Mouse (Mus musculus) liver, postnatal 0 days (tissue): ENCODE results near the gene Npl. TPM values are rescaled to one million over a fixed set of nuclear protein-coding genes. Genes with fewer than 3 reads are reported as not detected.
"Not testable (repeated sequence)": the region's sequence is repeated elsewhere in the genome, so short reads cannot be mapped to it uniquely, and the experiment has no call there.

Experiments used
- ATAC-seq: fragments of 200-750 bp; cut with Nextera tagmentation; 2 replicates; pipeline ENCODE4 v1.8.0; 2017; ENCODE audit warnings: mild to moderate bottlenecking, moderate library complexity
- DNase-seq: peaks from one replicate; pipeline ENCODE4 v3.0.0-alpha.2; 2016
- H3K27ac ChIP-seq: fragments of 300-500 bp; sonication (generic); 2 replicates; pipeline ENCODE4 v1.5.1; 2014; ENCODE audit warnings: antibody characterized with exemption, moderate library complexity, mild to moderate bottlenecking, low read depth
- H3K27me3 ChIP-seq: fragments of 300-500 bp; sonication (generic); 2 replicates; pipeline ENCODE4 v1.6.1; 2014; ENCODE audit warnings: low read length, control low read depth, mixed read lengths; ENCODE audit not compliant: insufficient read depth
- H3K36me3 ChIP-seq: fragments of 300-500 bp; sonication (generic); replicated peaks from 2 replicates; pipeline ENCODE4 v1.6.1; 2014; ENCODE audit warnings: mild to moderate bottlenecking, control low read depth, low read length, moderate library complexity, mixed read lengths; ENCODE audit not compliant: insufficient read depth
- H3K4me1 ChIP-seq: fragments of 300-500 bp; sonication (generic); 2 replicates; pipeline ENCODE4 v1.6.1; 2014; ENCODE audit warnings: antibody characterized with exemption, mild to moderate bottlenecking, control low read depth; ENCODE audit not compliant: insufficient read depth
- H3K4me2 ChIP-seq: fragments of 300-500 bp; sonication (generic); 2 replicates; pipeline ENCODE4 v1.6.1; 2014; ENCODE audit warnings: low read depth, mild to moderate bottlenecking, low read length, moderate library complexity, mixed read lengths
- H3K4me3 ChIP-seq: fragments of 300-500 bp; sonication (generic); 2 replicates; pipeline ENCODE4 v1.5.1; 2014; ENCODE audit warnings: low read depth, low read length
- H3K9ac ChIP-seq: fragments of 300-500 bp; sonication (generic); replicated peaks from 2 replicates; pipeline ENCODE4 v1.6.1; 2014; ENCODE audit warnings: mild to moderate bottlenecking, moderate library complexity
- H3K9me3 ChIP-seq: fragments of 300-500 bp; sonication (generic); 2 replicates; pipeline ENCODE4 v1.6.1; 2016; ENCODE audit warnings: mild to moderate bottlenecking, control low read depth, low read length, mixed read lengths
- CTCF ChIP-seq: sonication (generic); IDR thresholded peaks from 2 replicates; pipeline ENCODE4 v1.5.1; 2016; ENCODE audit warnings: antibody characterized with exemption, low read depth
- EP300 ChIP-seq: IDR thresholded peaks from 2 replicates; pipeline ENCODE4 v1.6.1; 2016; ENCODE audit warnings: antibody characterized with exemption, low read depth, mild to moderate bottlenecking
- WGBS: fragments of 180-500 bp; shearing (Covaris S2); extraction: QIAGEN DNeasy Blood & Tissue Kit; methylation state at CpG from one replicate; pipeline ENCODE4 v1.1.7; 2014; ENCODE audit not compliant: insufficient replicate concordance; 5-methylcytosine and 5-hydroxymethylcytosine counted together
- polyA plus RNA-seq: library from polyadenylated mRNA; unstranded; fragments of >200 nt; fragmentation: Nextera tagmentation; extraction: Ambion mirVana; gene quantifications from 2 replicates; pipeline ENCODE4 v1.2.1, GENCODE M21; 2015

Gene Npl
- polyA plus RNA-seq, 1 experiment from 2014 or later: 6.8 TPM

- Histone ChIP-seq H3K27ac (peak overlapping the region; percentile 40; the same call in 1 of the 2 replicates), H3K4me2 (no peak overlapping the region), H3K27me3 (no peaks in the 10 kb centered on the region), H3K9me3 (no peaks in the 10 kb centered on the region), H3K4me3 (no peak overlapping the region), H3K4me1 (peaks cover 15% of the 10 kb centered on the region), H3K9ac (no peak overlapping the region), H3K36me3 (no peaks in the 10 kb centered on the region)
- 53% methylated on average over 2 of the region's 2 CpGs for WGBS
- TF ChIP-seq EP300: no peak
- no peak for TF ChIP-seq CTCF
- DNase-seq: no peak
- ATAC-seq: no peak
Measured at GRCm38 (mm10) chr1:153489540-153489939, 60.3 kb downstream of the Npl start.

- no peak overlapping the region for H3K4me3 ChIP-seq
- H3K27me3 ChIP-seq: no peaks in the 10 kb centered on the region
- TF ChIP-seq CTCF (peak; percentile 62), EP300 (0 out of 2 replicates have a peak, but pooled peaks have one; percentile 7)
- DNase-seq: peak; percentile 52
- H3K9me3 ChIP-seq: no peaks in the 10 kb centered on the region
- ATAC-seq: no peak; the same call in 1 of the 2 replicates
- peaks cover 19% of the 10 kb centered on the region for H3K4me1 ChIP-seq
- peak overlapping the region; percentile 53 for H3K27ac ChIP-seq
- no peak overlapping the region for H3K4me2 ChIP-seq
- H3K9ac ChIP-seq: no peak overlapping the region
- 29% methylated on average over 7 of the region's 7 CpGs for WGBS
- H3K36me3 ChIP-seq: no peaks in the 10 kb centered on the region; the same call in 1 of the 2 replicates
Measured at GRCm38 (mm10) chr1:153489132-153489531, 60.7 kb downstream of the Npl start.

- H3K4me2 ChIP-seq: peak within 1 kb of the TSS; percentile 87
- H3K4me1 ChIP-seq: peaks cover 19% of the 10 kb centered on the region
- peak within 1 kb of the TSS; percentile 92 for H3K9ac ChIP-seq
Measured at GRCm38 (mm10) chr1:153487500-153487879, 62.4 kb downstream of the Npl start, which contains the start of gene Dhx9. Dhx9 (minus strand) TSS chr1:153487660.

GRCm38 (mm10) chr1:153486767-153487499 is 62.9 kb downstream of the Npl start:
- Histone ChIP-seq H3K4me3 (peak overlapping the region; percentile 96), H3K9me3 (no peaks in the 10 kb centered on the region), H3K36me3 (peaks cover 12% of the 10 kb centered on the region), H3K9ac (peak overlapping the region; percentile 92), H3K27me3 (no peaks in the 10 kb centered on the region), H3K27ac (peak overlapping the region; percentile 86), H3K4me2 (peak overlapping the region; percentile 87), H3K4me1 (peaks cover 19% of the 10 kb centered on the region)
- ATAC-seq (peak; percentile 71), DNase-seq (peak; percentile 71)
- TF ChIP-seq EP300 (no peak), CTCF (no peak)
- under 1% methylated on average over 62 of the region's 64 CpGs for WGBS

More at GRCm38 (mm10) chr1:153487500-153487879, 62.4 kb downstream of the Npl start, which contains the start of gene Dhx9:
- peak; percentile 99 for DNase-seq
- TF ChIP-seq EP300: no peak; the same call in 1 of the 2 replicates
- peak; percentile 19; the same call in 1 of the 2 replicates for TF ChIP-seq CTCF
- H3K9me3 ChIP-seq: no peaks in the 10 kb centered on the region
- H3K27ac ChIP-seq: peak within 1 kb of the TSS; percentile 86
- peak; percentile 86 for ATAC-seq
- peak within 1 kb of the TSS; percentile 96 for H3K4me3 ChIP-seq
- H3K36me3 ChIP-seq: peaks cover 10% of the 10 kb centered on the region
- WGBS: under 1% methylated on average over 31 of the region's 35 CpGs
- no peaks in the 10 kb centered on the region for H3K27me3 ChIP-seq

GRCm38 (mm10) chr1:153486120-153486519 is 63.7 kb downstream of the Npl start:
- Histone ChIP-seq H3K4me1 (peaks cover 19% of the 10 kb centered on the region), H3K9ac (peak overlapping the region; percentile 92), H3K36me3 (peaks cover 16% of the 10 kb centered on the region), H3K4me3 (peak overlapping the region; percentile 96), H3K4me2 (peak overlapping the region; percentile 87), H3K27ac (peak overlapping the region; percentile 86; the same call in 1 of the 2 replicates)
- TF ChIP-seq CTCF: peak; percentile 11; the same call in 1 of the 2 replicates
- WGBS: 5% methylated on average over 6 of the region's 6 CpGs
- ATAC-seq, H3K9me3 ChIP-seq, H3K27me3 ChIP-seq, DNase-seq: not testable (repeated sequence)

- 35% methylated on average over 2 of the region's 2 CpGs for WGBS
- TF ChIP-seq EP300: no peak
- TF ChIP-seq CTCF: no peak
- Histone ChIP-seq H3K9me3 (no peaks in the 10 kb centered on the region), H3K27me3 (no peaks in the 10 kb centered on the region), H3K4me2 (peak overlapping the region; percentile 87), H3K36me3 (peaks cover 24% of the 10 kb centered on the region), H3K27ac (peak overlapping the region; percentile 3; the same call in 1 of the 2 replicates), H3K4me3 (peak overlapping the region; percentile 96), H3K4me1 (peaks cover 19% of the 10 kb centered on the region), H3K9ac (0 out of 2 replicates have a peak overlapping the region, but pooled peaks have one; percentile 13)
- no peak for ATAC-seq
- DNase-seq: no peak
Measured at GRCm38 (mm10) chr1:153485201-153485796, 64.5 kb downstream of the Npl start.
